Mouse (Mus musculus) Muller cell, postnatal 12 days (primary cell): ENCODE measurements around the gene Rad9a.
"Not testable (repeated sequence)": the region's sequence is repeated elsewhere in the genome, so short reads cannot be mapped to it uniquely, and the experiment has no call there.

Source experiments
- DNase-seq: peaks from one replicate; pipeline ENCODE4 v3.0.0-alpha.2; 2015; ENCODE audit errors: inconsistent ontology term

Rad9a gene

GRCm38 (mm10) chr19:4201291-4201909 lies at the start of gene Rad9a:
Gene Rad9a, minus strand, starts transcription at chr19:4201662.
- DNase-seq = peak; percentile 94

DNA sequence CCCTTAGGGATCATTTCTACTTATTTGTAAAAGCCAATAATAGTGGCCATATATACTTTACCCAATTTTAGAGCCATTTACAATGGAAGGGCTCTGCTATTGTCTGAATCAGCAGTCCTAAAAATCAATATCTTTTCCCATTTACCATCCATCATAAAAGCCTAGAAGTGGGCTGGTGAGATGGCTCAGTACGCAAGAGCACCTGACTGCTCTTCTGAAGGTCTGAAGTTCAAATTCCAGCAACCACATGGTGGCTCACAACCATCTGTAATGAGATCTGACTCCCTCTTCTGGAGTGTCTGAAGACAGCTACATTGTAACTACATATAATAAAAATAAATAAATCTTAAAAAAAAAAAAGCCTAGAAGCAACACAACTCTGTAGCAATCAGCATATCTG lies 47.2 kb upstream of the Rad9a start:
- not testable (repeated sequence) for DNase-seq

GRCm38 (mm10) chr19:4247010-4247409 lies 45.5 kb upstream of the Rad9a start:
- no peak for DNase-seq

GRCm38 (mm10) chr19:4244775-4245174 lies 43.3 kb upstream of the Rad9a start:
- DNase-seq = no peak

DNA sequence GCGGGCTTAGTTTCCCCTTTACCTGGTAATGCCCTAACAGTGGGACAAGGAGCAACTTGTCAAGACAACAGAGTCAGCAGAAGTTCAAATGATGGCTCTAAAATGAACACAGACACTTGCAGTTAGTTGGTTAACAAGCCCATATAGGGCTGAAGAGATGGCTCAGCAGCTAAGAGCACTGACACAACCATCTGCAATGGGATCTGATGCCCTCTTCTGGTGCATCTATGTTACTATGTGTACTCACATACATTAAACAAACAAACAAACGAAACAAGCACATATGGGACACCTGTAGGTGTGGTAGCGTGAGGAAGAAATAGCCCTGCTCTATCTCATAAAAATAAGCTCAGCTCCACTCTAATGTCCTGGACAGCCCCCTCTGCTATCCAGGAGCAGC lies 41.0 kb upstream of the Rad9a start:
- DNase-seq = no peak

DNA sequence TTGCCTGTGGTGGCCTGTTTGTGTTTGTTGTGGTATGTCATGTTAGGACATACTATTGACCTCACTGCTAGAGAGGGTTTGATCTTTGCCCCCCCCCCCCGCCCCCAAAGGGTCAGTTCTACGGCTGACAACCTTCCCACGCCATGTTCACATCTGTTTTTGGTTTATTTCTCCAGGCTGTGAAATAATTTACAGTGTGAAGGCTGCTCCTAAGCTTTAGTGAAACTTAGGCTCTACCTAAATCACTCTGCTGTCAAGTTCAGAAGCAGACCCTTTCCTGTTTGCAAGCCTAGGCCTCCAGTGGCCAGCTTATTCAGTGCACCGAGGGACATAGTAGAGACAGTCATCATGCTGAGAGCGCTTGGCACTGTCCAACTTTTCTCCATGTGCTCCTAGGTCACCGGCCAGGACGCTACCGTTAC lies 38.8 kb upstream of the Rad9a start:
- no peak for DNase-seq

- DNase-seq = no peak
These were observed 33.1 kb upstream of the Rad9a start for GRCm38 (mm10) chr19:4234548-4234947.

DNA sequence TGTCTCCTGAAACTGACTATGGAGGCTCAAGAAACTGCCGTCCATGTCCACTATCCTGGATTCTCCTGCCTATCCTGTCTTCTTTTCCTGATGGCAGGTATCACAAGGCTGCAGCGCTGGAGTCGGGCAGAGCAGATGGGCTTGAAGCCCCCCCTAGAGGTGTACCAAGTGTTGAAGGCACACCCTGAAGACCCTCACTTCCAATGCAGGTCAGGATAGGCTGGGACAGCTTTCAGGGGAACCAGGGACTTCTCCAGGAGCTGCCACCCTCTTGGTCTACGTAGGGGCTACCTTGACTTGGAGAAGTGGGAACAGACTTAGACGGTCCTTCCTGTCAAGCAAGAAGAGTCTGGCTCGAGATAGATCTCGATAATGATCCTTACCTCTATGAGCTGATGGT lies 31.2 kb upstream of the Rad9a start:
- DNase-seq = no peak

DNA sequence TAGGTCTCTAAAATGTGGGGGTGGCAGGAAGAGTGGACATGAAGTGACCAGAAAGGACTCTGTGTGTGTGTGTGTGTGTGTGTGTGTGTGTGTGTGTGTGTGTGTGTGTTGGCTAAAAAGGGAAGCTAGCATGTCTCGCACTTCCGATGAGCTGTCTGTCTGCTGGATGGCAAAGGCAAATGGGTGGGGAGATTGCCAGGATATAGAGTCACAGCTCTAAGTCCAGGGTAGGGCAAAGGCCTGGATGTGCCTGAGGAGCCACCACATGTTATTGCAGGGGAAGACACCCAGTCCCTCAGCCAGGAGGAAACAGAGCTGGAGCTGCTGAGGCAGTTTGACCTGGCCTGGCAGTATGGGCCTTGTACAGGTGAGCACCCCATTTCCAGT lies 30.7 kb upstream of the Rad9a start:
- DNase-seq = no peak

DNA sequence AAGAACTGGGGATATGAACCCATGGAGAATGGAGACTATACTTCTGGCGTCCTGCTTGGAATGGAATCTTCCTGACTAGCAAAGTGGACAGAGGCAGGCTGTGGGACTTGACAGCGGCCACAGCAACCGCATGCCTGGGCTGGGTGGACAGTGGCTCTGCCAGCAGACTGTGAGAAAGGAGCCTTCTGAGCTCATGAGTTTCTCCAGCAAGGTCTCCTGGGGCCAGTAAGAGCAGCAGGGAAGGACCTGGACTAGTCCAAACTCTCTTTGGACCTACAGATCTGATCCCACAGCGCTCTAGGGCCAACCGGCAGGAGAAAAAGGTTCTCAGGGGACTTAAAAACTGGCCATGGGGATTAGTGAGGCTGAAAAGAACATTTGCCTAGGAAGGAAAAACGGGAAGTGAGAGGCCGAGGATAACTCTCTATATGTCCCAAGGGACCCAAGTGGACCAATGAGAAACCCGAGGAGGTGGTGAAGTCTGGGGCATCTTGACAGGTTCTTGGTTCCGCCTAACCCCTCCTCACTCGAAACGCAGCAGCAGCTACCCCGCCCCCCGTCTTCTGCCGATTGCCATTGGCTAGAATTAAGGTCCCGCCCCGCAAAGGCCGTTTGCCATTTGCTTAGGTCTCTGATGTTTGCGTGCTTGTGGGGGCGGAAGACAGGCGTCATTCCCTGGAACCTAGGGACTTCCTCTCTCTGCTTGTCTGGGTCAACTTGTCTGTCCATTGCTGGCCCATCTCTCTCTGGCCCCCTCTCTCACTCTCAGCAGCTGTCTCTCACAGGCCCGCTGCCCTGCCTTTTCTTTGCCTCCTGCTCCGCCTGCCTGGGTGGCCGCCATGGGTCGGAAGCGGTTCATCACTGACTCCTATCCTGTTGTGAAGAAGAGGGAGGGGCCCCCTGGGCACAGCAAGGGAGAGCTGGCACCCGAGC lies 30.1 kb upstream of the Rad9a start, which contains the start of gene Pold4:
TSS of gene Pold4 (plus strand) at position 647 of the 933 bp plus-strand sequence.
- DNase-seq = peak; percentile 96

- peak; percentile 63 for DNase-seq
These were observed 29.0 kb upstream of the Rad9a start for GRCm38 (mm10) chr19:4230415-4230814.

GRCm38 (mm10) chr19:4229451-4230076 lies 28.1 kb upstream of the Rad9a start:
- no peak for DNase-seq

DNA sequence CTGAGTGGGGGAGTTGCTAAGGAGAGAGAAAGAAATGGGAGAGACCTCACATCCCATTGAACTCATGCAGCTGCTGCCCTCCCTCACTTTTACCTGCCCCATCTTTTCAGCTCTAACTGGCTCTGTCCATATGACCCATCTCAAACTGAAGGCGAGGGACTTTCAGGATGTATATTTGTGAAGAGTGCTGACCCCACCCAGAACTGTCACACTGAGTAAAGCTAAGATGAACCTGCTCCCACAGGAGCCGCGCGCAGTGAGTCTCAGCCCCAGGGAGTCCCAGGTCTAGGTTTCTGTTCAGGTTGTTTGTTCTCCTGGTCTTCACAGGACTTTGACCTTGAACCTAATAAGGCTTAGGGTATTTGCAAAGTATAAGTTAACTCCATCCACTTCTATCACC lies 27.4 kb upstream of the Rad9a start:
- DNase-seq = no peak

- DNase-seq = peak; percentile 83
These were observed 26.6 kb upstream of the Rad9a start for GRCm38 (mm10) chr19:4227894-4228678.

DNA sequence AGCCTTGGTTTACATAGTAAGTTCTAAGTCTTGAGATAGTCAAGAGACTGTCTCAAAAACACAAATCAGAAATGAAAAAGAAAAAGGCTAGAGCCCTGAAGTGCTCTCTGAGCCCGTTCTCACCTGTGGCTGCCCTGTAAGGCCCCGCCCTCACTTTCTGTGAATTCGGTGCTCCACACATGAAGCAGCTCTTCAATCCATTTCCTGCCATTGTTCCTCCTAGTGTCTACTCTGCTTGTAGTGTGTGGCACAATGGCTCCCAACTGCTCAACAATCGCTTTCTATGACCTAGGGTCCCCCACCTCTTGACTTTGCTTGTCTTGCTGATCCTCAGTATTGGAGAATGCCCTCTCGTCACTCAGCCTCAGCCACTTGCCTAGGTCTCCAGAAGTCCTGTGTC lies 26.0 kb upstream of the Rad9a start:
- no peak for DNase-seq

GRCm38 (mm10) chr19:4226779-4227178 lies 25.3 kb upstream of the Rad9a start:
- no peak for DNase-seq

DNA sequence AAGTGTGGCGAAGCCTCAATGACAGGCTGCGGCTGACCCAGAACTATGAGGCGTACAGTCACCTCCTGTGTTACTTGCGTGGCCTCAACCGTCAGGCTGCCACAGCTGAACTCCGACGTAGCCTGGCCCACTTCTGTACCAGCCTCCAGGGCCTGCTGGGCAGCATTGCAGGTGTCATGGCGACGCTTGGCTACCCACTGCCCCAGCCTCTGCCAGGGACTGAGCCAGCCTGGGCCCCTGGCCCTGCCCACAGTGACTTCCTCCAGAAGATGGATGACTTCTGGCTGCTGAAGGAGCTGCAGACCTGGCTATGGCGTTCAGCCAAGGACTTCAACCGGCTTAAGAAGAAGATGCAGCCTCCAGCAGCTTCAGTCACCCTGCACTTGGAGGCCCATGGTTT lies 20.7 kb upstream of the Rad9a start:
- no peak for DNase-seq

DNA sequence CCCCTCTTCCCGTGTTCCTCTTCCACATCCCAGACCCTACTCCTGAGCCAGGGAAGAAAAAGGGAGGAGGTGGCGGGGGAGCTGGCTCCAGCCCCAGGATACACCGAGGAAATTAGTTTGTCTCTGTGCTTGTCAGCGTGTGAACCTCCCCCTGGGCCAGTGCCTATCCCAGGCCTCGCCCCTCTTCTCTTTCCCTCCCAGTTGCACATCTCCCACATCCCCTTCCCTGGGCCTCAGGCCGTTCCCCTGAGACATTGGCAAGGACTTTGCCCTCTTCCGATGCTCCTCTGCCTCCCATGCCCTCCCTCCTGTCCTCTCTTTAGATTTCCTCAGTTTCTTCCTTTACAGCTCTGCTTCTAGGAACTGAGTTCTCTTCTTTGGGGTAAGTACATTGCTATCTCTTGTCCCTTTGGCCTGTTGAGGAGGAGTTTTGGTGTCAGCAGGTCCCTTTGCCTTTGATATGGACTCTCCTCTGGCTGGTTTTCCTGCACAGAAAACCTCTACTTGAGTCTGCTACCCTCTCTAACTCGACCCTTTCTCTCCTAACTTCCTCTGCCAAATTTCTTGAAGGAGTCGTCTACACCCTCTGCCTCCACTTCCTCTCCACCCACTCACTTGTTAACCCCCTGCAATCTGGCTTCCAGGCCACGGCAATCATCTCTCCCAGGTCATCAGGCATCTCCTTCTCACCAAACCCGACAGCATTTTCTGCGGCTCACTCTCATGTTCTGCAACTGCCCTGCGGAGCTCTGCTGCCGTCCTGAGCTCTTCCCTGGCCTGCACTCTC lies 19.7 kb upstream of the Rad9a start:
- DNase-seq = no peak

GRCm38 (mm10) chr19:4220416-4220815 lies 19.0 kb upstream of the Rad9a start:
- DNase-seq = no peak

DNA sequence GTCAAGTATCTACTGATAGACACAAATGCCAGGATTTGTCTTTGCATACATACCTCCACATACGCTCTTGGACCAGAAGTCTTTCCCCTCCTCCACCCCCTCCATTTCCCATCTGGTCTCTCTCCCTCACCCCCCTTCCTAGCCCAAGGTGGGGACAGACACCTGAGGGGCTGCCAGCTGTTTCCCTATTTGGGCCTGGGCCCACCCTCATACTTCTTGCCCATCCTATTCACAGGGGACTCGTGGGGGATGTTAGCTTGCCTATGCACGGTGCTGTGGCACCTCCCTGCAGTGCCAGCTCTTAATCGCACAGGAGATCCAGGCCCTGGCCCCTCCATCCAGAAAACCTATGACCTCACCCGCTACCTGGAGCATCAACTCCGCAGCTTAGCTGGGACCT lies 18.5 kb upstream of the Rad9a start:
- DNase-seq = no peak

- no peak for DNase-seq
These were observed 17.3 kb upstream of the Rad9a start for GRCm38 (mm10) chr19:4218784-4219183.
